1 mouse cellular context compared by ENCODE assay signal in the genomic region with DNA sequence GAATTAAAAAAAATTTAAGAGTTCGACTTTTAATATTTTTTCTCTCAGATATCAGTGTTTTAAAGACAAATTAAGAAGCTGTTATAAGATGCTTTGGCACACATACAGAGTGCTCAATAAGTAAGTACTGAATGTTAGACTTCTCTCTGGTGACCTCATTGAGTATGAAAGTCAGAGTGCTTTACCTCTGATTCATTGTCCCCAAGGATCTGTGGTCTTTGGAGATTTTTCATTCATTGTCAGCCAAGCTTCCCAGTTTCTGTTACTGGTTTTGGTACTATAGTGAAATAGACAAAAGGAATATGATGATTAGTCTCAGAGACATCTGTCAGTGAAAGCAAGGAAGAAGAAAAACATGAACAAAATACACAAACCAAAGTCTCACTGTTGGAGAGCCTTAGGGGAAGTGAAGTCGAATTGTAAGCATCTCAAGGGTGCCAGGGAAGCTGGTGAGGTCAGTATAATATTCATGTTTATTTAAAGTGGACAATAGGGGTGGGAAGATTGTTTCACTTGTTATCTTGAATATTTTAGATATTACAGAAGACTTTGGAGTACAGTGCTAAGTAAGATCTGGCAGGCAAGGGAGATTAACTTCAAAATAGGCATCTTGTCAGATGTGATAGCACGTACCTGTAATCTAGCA.
A peak's percentile ranks its signal among the peaks of the same experiment; 100 is the strongest.
TF ChIP-seq lines count a peak whose summit lies in the region.

No protein-coding gene starts in this region.

TF ChIP-seq in CH12.LX, 34 proteins besides CTCF, POLR2A, EP300 and RAD21 (continued from another document):
- 0 out of 2 replicates have a peak, but pooled peaks have one; percentile 11 for TF ChIP-seq MAFK (IDR thresholded peaks at IDR 0.05; ENCODE audit: insufficient replicate concordance, low read length)
- peak; percentile 19; the same call in 1 of the 2 replicates for TF ChIP-seq MXI1 (IDR thresholded peaks at IDR 0.05; ENCODE audit: low read depth, low read length)
- no peak for TF ChIP-seq ZC3H11A (IDR thresholded peaks at IDR 0.05; ENCODE audit: low read depth, low read length)
- TF ChIP-seq ZKSCAN1 (IDR thresholded peaks at IDR 0.05; ENCODE audit: borderline replicate concordance, low read depth, low read length), result no peak
- TF ChIP-seq NELFE (IDR thresholded peaks at IDR 0.05; ENCODE audit: low read depth, low read length), result no peak
- TF ChIP-seq ZMIZ1 (IDR thresholded peaks at IDR 0.05; ENCODE audit: low read depth, low read length), result no peak
- TF ChIP-seq UBTF (IDR thresholded peaks at IDR 0.05; ENCODE audit: low read depth, low read length), result no peak
- TF ChIP-seq ETS1 (conservative IDR thresholded peaks at IDR 0.05; ENCODE audit: low read depth, low read length), result peak; percentile 37; the same call in 1 of the 2 replicates
- TF ChIP-seq NRF1 (IDR thresholded peaks at IDR 0.05; ENCODE audit: low read depth, low read length), result no peak
- no peak for TF ChIP-seq USF1 (IDR thresholded peaks at IDR 0.05; ENCODE audit: low read depth, low read length)
- 0 out of 2 replicates have a peak, but pooled peaks have one; percentile 9 for TF ChIP-seq MYC (IDR thresholded peaks at IDR 0.05; ENCODE audit: low read depth, low read length)
- TF ChIP-seq IRF4 (IDR thresholded peaks at IDR 0.05; ENCODE audit: low read depth, low read length), result no peak
- TF ChIP-seq POLR2AphosphoS2 (IDR thresholded peaks at IDR 0.05; ENCODE audit: low read depth, low read length), result no peak
- peak; percentile 36; the same call in 1 of the 2 replicates for TF ChIP-seq JUN (IDR thresholded peaks at IDR 0.05; ENCODE audit: insufficient read depth, low read depth, low read length)
- no peak for TF ChIP-seq JUND (conservative IDR thresholded peaks at IDR 0.05; ENCODE audit: low read depth, low read length)
- no peak for TF ChIP-seq KAT2A (IDR thresholded peaks at IDR 0.05; ENCODE audit: insufficient replicate concordance, low read length)
